Mouse (Mus musculus): Measurements from ENCODE around the gene Ttc39b. TPM values are rescaled to one million over a fixed set of nuclear protein-coding genes. Genes with fewer than 3 reads are reported as not detected.

Gene Ttc39b
- polyA plus RNA-seq, 1 experiment from 2014 or later = 3.5 TPM

GRCm38 (mm10) chr4:83228073-83228472, 96.0 kb downstream of the Ttc39b start:
- H3K4me3 ChIP-seq (ENCODE audit: control insufficient read depth in 1 of 2, insufficient read depth in 1 of 2, low read depth in 1 of 2, low read length in 2 of 2) = no peak overlapping the region
- H3K36me3 ChIP-seq (ENCODE audit: control insufficient read depth, insufficient read depth, low read length) = no peaks in the 10 kb centered on the region
- no peak overlapping the region for H3K27ac ChIP-seq (replicated peaks in 1 of 2; ENCODE audit: control insufficient read depth in 1 of 2, insufficient read depth in 1 of 2, low read depth in 2 of 2, low read length in 2 of 2)
- H3K27me3 ChIP-seq (ENCODE audit: control insufficient read depth, insufficient read depth, low read length) = no peaks in the 10 kb centered on the region; the same call in 1 of the 2 replicates
- 70% methylated on average over 10 of the region's 10 CpGs for WGBS
- no peak overlapping the region for H3K4me2 ChIP-seq (ENCODE audit: low read length)
- H3K9me3 ChIP-seq (ENCODE audit: control insufficient read depth, low read length) = no peaks in the 10 kb centered on the region
- ATAC-seq (ENCODE audit: insufficient number of reproducible peaks, insufficient read depth, low FRiP score, low read depth) = no peak
- no peak overlapping the region for H3K9ac ChIP-seq (ENCODE audit: low read length)
- H3K4me1 ChIP-seq (ENCODE audit: control insufficient read depth in 2 of 2, insufficient read depth in 2 of 2, low read length in 2 of 2) = peaks cover 0 to 3% of the 10 kb centered on the region in 2 experiments; a peak in 2 of 4 replicates

- no peak for ATAC-seq (ENCODE audit: insufficient number of reproducible peaks, insufficient read depth, low FRiP score, low read depth)
- Histone ChIP-seq H3K4me2 (ENCODE audit: low read length) (no peak overlapping the region), H3K36me3 (ENCODE audit: control insufficient read depth, insufficient read depth, low read length) (no peaks in the 10 kb centered on the region), H3K27ac (replicated peaks in 1 of 2; ENCODE audit: control insufficient read depth in 1 of 2, insufficient read depth in 1 of 2, low read depth in 2 of 2, low read length in 2 of 2) (no peak overlapping the region), H3K27me3 (ENCODE audit: control insufficient read depth, insufficient read depth, low read length) (no peaks in the 10 kb centered on the region), H3K9ac (ENCODE audit: low read length) (no peak overlapping the region), H3K9me3 (ENCODE audit: control insufficient read depth, low read length) (no peaks in the 10 kb centered on the region), H3K4me1 (ENCODE audit: control insufficient read depth in 2 of 2, insufficient read depth in 2 of 2, low read length in 2 of 2) (peaks cover 0 to 3% of the 10 kb centered on the region in 2 experiments; a peak in 2 of 4 replicates), H3K4me3 (ENCODE audit: control insufficient read depth in 1 of 2, insufficient read depth in 1 of 2, low read depth in 1 of 2, low read length in 2 of 2) (no peak overlapping the region)
- 82% methylated on average over 8 of the region's 8 CpGs for WGBS
Observed at GRCm38 (mm10) chr4:83225633-83226360, 98.3 kb downstream of the Ttc39b start.

DNA sequence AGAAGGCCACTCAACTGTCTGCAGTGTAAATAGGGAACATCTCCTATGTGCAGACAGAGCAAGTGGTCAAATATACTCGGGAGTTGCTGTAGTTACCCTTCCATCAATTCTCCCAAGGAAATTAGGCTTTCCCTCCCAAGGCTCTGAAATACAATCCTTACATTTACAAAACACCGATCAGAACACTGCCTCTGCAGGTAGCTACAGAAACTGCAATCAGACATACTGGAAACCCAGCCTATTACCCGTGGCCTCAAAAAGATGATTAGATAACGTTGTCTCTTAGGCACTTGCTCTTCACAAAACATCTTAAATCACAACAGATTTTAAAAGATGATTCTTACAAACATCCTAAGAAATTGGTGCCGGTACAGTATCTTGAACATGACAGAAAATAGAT, 99.8 kb downstream of the Ttc39b start:
- Histone ChIP-seq H3K4me1 (ENCODE audit: control insufficient read depth in 2 of 2, insufficient read depth in 2 of 2, low read length in 2 of 2) (peaks cover 0 to 3% of the 10 kb centered on the region in 2 experiments; a peak in 2 of 4 replicates), H3K27ac (replicated peaks in 1 of 2; ENCODE audit: control insufficient read depth in 1 of 2, insufficient read depth in 1 of 2, low read depth in 2 of 2, low read length in 2 of 2) (no peak overlapping the region), H3K4me3 (ENCODE audit: control insufficient read depth in 1 of 2, insufficient read depth in 1 of 2, low read depth in 1 of 2, low read length in 2 of 2) (no peak overlapping the region), H3K36me3 (ENCODE audit: control insufficient read depth, insufficient read depth, low read length) (no peaks in the 10 kb centered on the region), H3K4me2 (ENCODE audit: low read length) (no peak overlapping the region), H3K9me3 (ENCODE audit: control insufficient read depth, low read length) (no peaks in the 10 kb centered on the region), H3K27me3 (ENCODE audit: control insufficient read depth, insufficient read depth, low read length) (no peaks in the 10 kb centered on the region), H3K9ac (ENCODE audit: low read length) (no peak overlapping the region)
- no peak for ATAC-seq (ENCODE audit: insufficient number of reproducible peaks, insufficient read depth, low FRiP score, low read depth)
- 35% methylated on average over 5 of the region's 5 CpGs for WGBS

GRCm38 (mm10) chr4:83223197-83223596, 100.9 kb downstream of the Ttc39b start:
- no peak overlapping the region for H3K27ac ChIP-seq (replicated peaks in 1 of 2; ENCODE audit: control insufficient read depth in 1 of 2, insufficient read depth in 1 of 2, low read depth in 2 of 2, low read length in 2 of 2)
- no peaks in the 10 kb centered on the region for H3K27me3 ChIP-seq (ENCODE audit: control insufficient read depth, insufficient read depth, low read length)
- no peaks in the 10 kb centered on the region for H3K9me3 ChIP-seq (ENCODE audit: control insufficient read depth, low read length)
- no peak overlapping the region for H3K4me2 ChIP-seq (ENCODE audit: low read length)
- no peak overlapping the region for H3K4me3 ChIP-seq (ENCODE audit: control insufficient read depth in 1 of 2, insufficient read depth in 1 of 2, low read depth in 1 of 2, low read length in 2 of 2)
- ATAC-seq (ENCODE audit: insufficient number of reproducible peaks, insufficient read depth, low FRiP score, low read depth) = no peak
- no peak overlapping the region for H3K9ac ChIP-seq (ENCODE audit: low read length)
- no peaks in the 10 kb centered on the region for H3K36me3 ChIP-seq (ENCODE audit: control insufficient read depth, insufficient read depth, low read length)
- no peaks in the 10 kb centered on the region for H3K4me1 ChIP-seq (ENCODE audit: control insufficient read depth in 2 of 2, insufficient read depth in 2 of 2, low read length in 2 of 2)
- WGBS = 61% methylated on average over 5 of the region's 5 CpGs

DNA sequence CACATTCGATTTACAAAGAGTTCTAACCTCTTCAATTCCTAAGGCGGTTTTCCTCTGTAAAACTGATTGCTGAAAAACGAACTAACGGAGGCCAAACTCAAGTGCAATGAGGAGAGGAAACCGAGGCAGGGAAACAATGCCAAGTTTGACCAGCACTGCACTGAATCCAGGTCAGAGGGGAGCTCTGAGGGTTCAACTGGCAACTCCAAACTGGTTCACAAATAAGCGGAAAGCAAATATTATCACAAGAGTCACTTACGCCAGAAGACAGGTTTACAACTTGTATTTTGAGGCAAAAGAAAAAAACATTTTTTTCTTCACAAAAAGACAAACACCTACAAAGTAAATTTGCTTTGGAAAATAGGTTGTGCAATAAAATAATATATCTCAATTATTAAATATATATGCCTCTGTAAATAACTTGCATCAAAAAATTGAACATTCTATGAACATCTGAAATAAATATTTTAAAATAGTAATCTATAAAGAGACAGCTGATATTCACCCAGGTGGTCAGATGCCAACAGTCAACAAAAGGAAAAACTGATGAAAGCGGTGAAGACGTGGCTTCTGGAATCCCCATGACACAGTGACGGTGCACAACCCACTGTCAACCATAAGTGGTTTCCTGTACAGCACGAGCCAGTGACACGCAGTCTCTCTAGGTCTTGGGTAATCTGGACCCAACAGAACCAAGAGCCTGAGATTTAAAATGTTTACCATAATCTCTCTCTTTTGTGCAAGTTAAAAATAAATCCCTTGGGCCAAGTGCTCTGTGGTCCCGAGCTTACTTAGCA, 103.1 kb downstream of the Ttc39b start:
- no peak for ATAC-seq (ENCODE audit: insufficient number of reproducible peaks, insufficient read depth, low FRiP score, low read depth)
- Histone ChIP-seq H3K27ac (replicated peaks in 1 of 2; ENCODE audit: control insufficient read depth in 1 of 2, insufficient read depth in 1 of 2, low read depth in 2 of 2, low read length in 2 of 2) (no peak overlapping the region), H3K36me3 (ENCODE audit: control insufficient read depth, insufficient read depth, low read length) (no peaks in the 10 kb centered on the region), H3K4me3 (ENCODE audit: control insufficient read depth in 1 of 2, insufficient read depth in 1 of 2, low read depth in 1 of 2, low read length in 2 of 2) (no peak overlapping the region), H3K4me2 (ENCODE audit: low read length) (no peak overlapping the region), H3K9ac (ENCODE audit: low read length) (no peak overlapping the region), H3K9me3 (ENCODE audit: control insufficient read depth, low read length) (no peaks in the 10 kb centered on the region), H3K4me1 (ENCODE audit: control insufficient read depth in 2 of 2, insufficient read depth in 2 of 2, low read length in 2 of 2) (no peaks in the 10 kb centered on the region), H3K27me3 (ENCODE audit: control insufficient read depth, insufficient read depth, low read length) (no peaks in the 10 kb centered on the region)
- 80% methylated on average over 13 of the region's 13 CpGs for WGBS

DNA sequence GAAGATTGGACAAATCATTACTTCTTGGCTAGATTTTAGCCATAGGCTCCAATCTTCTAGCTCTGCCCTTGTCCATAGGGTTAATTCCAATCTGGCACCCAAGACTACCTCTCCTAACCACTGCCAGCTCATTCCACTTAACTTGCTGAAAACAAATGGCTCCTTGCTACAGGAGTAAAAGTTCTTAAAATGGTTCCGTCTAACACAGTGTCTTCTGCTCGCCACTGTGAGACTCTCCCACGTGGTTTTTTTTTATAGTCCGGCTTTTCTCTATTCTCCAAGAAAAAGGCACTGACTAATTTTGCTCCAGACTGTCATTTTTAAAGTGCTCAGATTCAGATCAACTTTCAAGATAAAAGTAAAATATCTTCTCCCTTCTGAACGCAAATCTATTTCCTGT, 104.8 kb downstream of the Ttc39b start:
- Histone ChIP-seq H3K9ac (ENCODE audit: low read length) (no peak overlapping the region), H3K9me3 (ENCODE audit: control insufficient read depth, low read length) (no peaks in the 10 kb centered on the region), H3K27ac (replicated peaks in 1 of 2; ENCODE audit: control insufficient read depth in 1 of 2, insufficient read depth in 1 of 2, low read depth in 2 of 2, low read length in 2 of 2) (no peak overlapping the region), H3K36me3 (ENCODE audit: control insufficient read depth, insufficient read depth, low read length) (no peaks in the 10 kb centered on the region), H3K27me3 (ENCODE audit: control insufficient read depth, insufficient read depth, low read length) (no peaks in the 10 kb centered on the region), H3K4me2 (ENCODE audit: low read length) (no peak overlapping the region), H3K4me1 (ENCODE audit: control insufficient read depth in 2 of 2, insufficient read depth in 2 of 2, low read length in 2 of 2) (peaks cover 0 to 10% of the 10 kb centered on the region in 2 experiments; a peak in 2 of 4 replicates), H3K4me3 (ENCODE audit: control insufficient read depth in 1 of 2, insufficient read depth in 1 of 2, low read depth in 1 of 2, low read length in 2 of 2) (no peak overlapping the region)
- no peak for ATAC-seq (ENCODE audit: insufficient number of reproducible peaks, insufficient read depth, low FRiP score, low read depth)
- WGBS = 78% methylated on average over 5 of the region's 5 CpGs

- no peak overlapping the region for H3K4me2 ChIP-seq (ENCODE audit: low read length)
- 79% methylated on average over 5 of the region's 5 CpGs for WGBS
- H3K9ac ChIP-seq (ENCODE audit: low read length) = no peak overlapping the region
- no peak for ATAC-seq (ENCODE audit: insufficient number of reproducible peaks, insufficient read depth, low FRiP score, low read depth)
- H3K4me3 ChIP-seq (ENCODE audit: control insufficient read depth in 1 of 2, insufficient read depth in 1 of 2, low read depth in 1 of 2, low read length in 2 of 2) = no peak overlapping the region
- peaks cover 2 to 13% of the 10 kb centered on the region in 2 experiments for H3K4me1 ChIP-seq (ENCODE audit: control insufficient read depth in 2 of 2, insufficient read depth in 2 of 2, low read length in 2 of 2)
- H3K36me3 ChIP-seq (ENCODE audit: control insufficient read depth, insufficient read depth, low read length) = no peaks in the 10 kb centered on the region
- H3K27ac ChIP-seq (replicated peaks in 1 of 2; ENCODE audit: control insufficient read depth in 1 of 2, insufficient read depth in 1 of 2, low read depth in 2 of 2, low read length in 2 of 2) = no peak overlapping the region
- no peaks in the 10 kb centered on the region for H3K9me3 ChIP-seq (ENCODE audit: control insufficient read depth, low read length)
- H3K27me3 ChIP-seq (ENCODE audit: control insufficient read depth, insufficient read depth, low read length) = no peaks in the 10 kb centered on the region
Observed at GRCm38 (mm10) chr4:83217128-83217527, 106.9 kb downstream of the Ttc39b start.

Measured in heart, embryonic 14.5 days (tissue).